Mouse (Mus musculus) heart, adult 11 months (tissue): ENCODE data around the gene Mettl7a3.

ENCODE experiments used
- DNase-seq: peaks from one replicate; pipeline ENCODE4 v3.0.0; 2022

Mettl7a3 gene

DNA sequence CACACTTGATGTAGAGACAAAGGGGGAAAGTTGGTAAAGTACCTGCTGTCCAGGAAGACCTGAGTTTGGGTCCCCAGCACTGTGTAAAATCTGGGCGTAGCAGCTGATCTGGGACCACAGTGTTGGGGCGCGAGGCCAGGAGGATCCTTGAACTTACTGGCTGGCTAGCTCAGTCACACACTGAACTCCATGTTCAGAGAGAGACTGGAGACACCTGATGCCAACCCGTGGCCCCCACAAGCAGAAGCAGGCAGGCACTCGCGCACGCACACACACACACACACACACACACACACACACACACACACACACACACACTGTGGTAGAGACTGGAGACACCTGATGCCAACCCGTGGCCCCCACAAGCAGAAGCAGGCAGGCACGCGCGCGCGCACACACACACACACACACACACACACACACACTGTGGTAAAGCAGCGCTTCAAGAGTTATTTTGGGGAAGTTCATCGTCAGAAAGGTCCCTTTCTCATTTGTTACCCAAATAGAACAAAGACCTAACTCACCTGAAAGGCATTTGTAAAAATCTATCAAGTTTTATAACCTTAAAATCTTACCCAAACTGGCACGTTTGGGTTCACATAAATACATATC, 53.6 kb downstream of the Mettl7a3 start:
- DNase-seq = no peak

DNA sequence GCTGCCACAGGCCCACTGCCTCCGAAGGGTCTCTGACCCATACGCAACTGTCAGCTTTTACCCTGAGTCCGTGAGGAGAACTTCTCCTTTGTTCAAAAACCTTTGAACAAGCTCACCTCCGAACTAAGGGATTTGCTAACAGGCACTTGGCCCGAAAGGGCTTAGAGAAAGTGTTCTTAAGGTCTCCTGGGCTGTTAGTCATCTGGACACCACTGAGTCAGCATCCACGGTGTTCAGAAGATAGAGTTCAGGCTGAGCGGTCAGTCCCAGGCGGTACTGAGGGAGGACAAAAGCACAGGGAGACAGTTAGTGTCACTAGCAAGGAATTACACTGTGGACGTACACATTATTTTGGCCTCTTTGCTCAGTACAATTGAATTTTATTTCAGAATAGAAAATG, 54.2 kb downstream of the Mettl7a3 start:
- DNase-seq = no peak
